Mouse (Mus musculus): Measurements from ENCODE around the gene Galnt7. TPM values are rescaled to one million over a fixed set of nuclear protein-coding genes. Genes with fewer than 3 reads are reported as not detected.

Gene Galnt7
- total RNA-seq (2021) = 1 to 10 TPM; 2.3 to 3.3 TPM
- long read RNA-seq, experiment 1, full-length matches to known transcripts = 1 of 1 reads
- long read RNA-seq, experiment 1, partial matches to known transcripts = 0 of 1 reads
- long read RNA-seq, experiment 1, other reads (novel, unspliced or antisense) = 0 of 1 reads
- long read RNA-seq, experiment 2, full-length matches to known transcripts = 1 of 1 reads
- long read RNA-seq, experiment 2, partial matches to known transcripts = 0 of 1 reads
- long read RNA-seq, experiment 2, other reads (novel, unspliced or antisense) = 0 of 1 reads

DNA sequence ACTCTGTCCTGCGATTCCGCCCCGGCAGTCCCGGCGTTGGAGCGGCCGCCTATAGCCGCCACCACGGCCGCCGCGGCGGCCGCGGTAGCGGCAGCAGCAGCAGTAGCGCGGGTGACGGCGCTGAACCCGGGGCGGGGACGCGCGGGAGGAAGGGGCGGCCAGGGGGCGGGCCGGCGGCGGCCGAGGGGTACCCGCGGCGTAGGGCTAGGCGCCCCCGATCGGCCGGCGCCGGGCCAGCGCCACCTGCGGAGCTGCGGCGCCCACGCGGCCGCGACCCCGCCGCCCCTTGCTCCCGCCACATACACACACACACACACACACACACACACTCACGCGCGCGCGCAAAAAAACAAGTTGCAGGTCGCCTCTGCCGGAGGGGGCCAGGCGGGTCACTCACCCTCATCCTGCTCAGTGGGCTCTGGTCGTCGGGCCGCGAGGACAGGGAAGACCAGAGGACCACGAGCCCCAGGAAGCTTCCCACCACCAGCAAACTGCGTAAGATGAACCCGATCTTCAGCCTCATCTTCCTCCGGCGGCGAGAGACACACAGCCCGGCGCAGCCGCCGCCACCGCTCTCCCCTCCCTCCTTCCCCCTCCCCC, at the start of gene Galnt7:
Galnt7 (minus strand) TSS at position 577 of the 600 bp plus-strand sequence.
- intact Hi-C loops (cut with DNase I) = loop anchor here (5.0 kb wide), 2 partner anchors 75 to 145 kb away; no protein-coding TSS in a partner anchor
- DNase-seq = peak; percentile 38 to 65

GRCm38 (mm10) chr8:57688633-57689032, 35.8 kb upstream of the Galnt7 start:
- no peak for DNase-seq
- intact Hi-C loops (cut with DNase I) = no loop called here

GRCm38 (mm10) chr8:57685803-57686202, 33.0 kb upstream of the Galnt7 start:
- no peak for DNase-seq
- intact Hi-C loops (cut with DNase I) = no loop called here

DNA sequence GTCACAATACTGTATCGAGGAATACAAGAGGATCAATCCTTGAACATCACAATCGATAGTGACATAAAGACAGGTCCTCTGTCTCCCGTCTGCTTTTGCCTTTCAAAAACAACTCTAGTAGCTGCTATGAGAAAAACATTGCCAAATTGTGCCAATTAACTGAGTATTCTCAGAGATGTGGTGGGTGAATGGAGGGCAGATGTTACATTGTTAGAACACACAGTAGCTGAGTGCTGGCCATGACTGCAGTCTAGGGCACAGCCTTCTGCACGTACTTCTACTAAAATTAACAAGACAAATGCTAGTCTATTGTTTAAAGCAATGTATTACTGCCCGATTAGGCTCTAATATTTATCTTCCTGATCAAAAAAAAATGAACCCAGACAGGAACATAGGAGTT, 27.2 kb upstream of the Galnt7 start:
- no peak for DNase-seq
- intact Hi-C loops (cut with DNase I) = no loop called here

- intact Hi-C loops (cut with DNase I) = no loop called here
- no peak for DNase-seq
These were observed 11.3 kb upstream of the Galnt7 start for GRCm38 (mm10) chr8:57664121-57664520.

- intact Hi-C loops (cut with DNase I) = no loop called here
- no peak for DNase-seq
These were observed 7.2 kb upstream of the Galnt7 start for GRCm38 (mm10) chr8:57660019-57660418.

DNA sequence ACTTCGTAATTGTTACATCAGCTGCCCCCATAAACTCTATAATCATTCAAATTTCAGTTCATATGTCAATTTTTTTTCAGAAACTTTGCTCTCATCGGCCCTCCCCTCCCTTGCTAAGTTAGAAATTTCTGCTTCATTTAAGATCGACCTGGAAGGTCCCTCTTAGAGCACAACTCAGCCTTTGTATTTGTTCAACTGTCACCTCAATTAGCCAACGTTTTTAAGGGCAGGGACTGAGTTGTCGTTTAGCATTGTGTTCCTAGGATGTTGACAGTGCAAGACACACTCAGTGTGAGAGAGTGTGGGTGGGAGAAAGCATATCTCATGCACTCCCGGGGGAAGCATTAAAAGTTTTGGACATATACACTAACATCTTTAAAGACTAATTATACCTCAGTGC, 3.6 kb upstream of the Galnt7 start:
- no peak for DNase-seq
- intact Hi-C loops (cut with DNase I) = no loop called here

- intact Hi-C loops (cut with DNase I) = loop anchor here (5.0 kb wide), 2 partner anchors 77 to 143 kb away; no protein-coding TSS in a partner anchor
- no peak for DNase-seq
These were observed 1.3 kb upstream of the Galnt7 start for GRCm38 (mm10) chr8:57654146-57654545.

- DNase-seq = no peak
- intact Hi-C loops (cut with DNase I) = loop anchor here (5.0 kb wide), 2 partner anchors 76 to 144 kb away; no protein-coding TSS in a partner anchor
These were observed 915 bp upstream of the Galnt7 start for GRCm38 (mm10) chr8:57653768-57654125.

DNA sequence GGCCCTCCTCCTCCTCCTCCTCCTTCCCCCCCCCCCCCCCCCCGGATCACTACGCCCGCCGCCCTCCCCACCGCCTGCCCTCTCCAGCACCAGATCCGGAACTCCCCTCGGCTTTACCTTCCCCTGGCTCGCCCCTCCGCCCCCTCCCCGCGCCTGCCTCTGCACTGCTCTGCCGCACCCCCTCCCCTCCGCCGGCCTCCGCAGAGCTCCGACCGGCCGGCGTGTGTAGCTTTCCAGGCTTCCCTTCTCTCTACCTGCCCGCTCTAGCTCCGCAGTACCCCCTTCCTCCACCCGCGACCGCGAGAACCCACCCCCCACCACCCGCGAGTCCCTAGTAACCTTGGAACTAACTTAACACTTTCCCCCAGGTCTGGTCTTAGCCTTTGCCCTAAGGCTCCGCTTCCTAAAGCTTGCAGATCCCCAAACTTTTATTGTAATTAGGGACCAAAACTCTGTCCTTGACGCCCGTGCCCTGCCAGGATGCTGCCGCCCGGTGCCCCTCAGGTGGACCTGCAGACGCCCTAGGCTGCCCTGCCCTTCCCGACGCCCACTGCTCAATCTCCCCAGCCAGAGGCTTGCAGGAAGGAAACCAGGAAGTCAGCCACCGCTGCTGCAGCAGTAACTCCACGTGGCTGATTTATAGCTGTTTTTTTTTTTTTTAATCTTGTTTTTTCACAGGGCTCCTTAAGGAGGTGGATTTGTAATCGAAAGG, 380 bp upstream of the Galnt7 start:
- peak in 1 of 2 experiments; percentile 28 for DNase-seq
- intact Hi-C loops (cut with DNase I) = loop anchor here (5.0 kb wide), 2 partner anchors 76 to 144 kb away; no protein-coding TSS in a partner anchor

DNA sequence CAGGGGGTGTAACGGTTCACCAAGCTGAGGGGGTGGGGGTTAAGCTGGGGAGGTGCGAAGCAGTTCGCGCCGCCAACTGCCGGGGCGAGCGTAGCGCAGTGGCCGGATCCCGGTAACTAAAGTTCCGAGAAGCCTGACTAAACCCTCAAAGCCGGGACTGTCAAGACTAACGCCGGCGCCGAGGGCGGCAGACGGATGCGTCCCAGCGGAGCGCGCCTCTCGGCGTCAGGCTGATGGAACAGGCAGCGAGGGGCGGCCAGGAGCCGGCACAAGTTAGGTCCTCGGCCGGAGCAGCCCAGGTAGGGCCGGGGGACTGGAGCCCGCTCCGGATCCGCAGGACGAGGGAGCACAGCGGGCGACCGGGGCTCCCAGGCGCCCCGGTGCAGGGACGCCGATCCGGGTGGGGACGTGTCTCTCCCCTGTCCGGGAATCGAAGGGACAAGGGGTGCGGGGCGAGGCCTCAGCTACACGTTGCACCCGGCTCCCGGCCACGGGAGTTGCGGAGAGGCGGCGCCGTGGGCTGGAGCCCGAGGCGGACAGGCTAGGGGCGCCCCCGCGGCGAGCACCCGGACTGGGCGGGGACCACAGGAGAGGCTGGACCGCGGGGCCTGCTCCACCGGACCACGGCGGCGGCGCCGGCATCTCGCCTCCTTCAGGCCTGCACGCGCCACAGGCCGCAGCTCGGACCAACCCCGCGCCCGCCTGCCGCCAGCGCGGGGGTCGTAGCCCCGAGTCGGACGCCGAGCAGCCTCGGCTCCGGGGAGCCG, 960 bp downstream of the Galnt7 start:
- DNase-seq = peak; percentile 68 to 69

DNA sequence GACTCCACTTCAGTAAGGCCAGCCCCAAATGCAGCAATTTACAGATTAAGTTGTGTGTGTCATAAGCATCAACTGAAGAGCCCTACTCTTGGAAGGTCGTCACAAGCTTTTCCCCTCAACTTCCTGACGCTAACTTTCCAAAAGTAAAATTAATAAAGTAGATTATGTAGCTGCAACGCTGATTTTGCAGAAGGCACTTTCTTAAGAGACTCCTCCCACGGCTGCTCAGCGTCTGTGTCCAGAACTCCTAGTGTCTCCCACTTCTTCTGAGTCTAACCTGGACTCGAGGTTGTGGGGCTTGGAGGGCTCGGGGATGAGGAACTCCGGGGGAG, 1.5 kb downstream of the Galnt7 start:
- DNase-seq = no peak
- intact Hi-C loops (cut with DNase I) = loop anchor here (5.0 kb wide), 2 partner anchors 74 to 146 kb away; no protein-coding TSS in a partner anchor

More for the DNA sequence above, 960 bp downstream of the Galnt7 start:
- intact Hi-C loops (cut with DNase I) = loop anchor here (5.0 kb wide), 2 partner anchors 75 to 145 kb away; no protein-coding TSS in a partner anchor

GRCm38 (mm10) chr8:57650216-57650615, 2.6 kb downstream of the Galnt7 start:
- DNase-seq = no peak
- intact Hi-C loops (cut with DNase I) = loop anchor here (5.0 kb wide), 2 partner anchors 73 to 147 kb away; no protein-coding TSS in a partner anchor

DNA sequence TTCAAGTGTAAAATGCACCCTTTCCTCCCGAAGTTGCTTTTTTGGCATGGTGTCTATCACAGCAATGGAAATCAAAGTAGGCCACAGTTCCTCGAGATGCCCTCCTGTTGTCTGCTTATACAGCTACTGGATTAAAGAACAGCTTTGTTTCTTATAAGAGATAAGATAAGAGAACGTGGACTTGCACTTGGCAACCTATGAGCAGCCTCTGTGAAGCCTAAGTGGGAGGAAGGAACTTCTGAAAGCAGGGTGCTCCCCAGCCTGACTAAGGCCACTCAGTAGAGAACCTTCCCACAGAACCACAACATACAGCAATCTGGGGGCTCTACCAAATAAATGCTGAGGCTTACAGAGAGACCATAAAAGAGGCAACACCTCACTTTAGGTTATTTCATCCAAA, 5.3 kb downstream of the Galnt7 start:
- DNase-seq = no peak
- intact Hi-C loops (cut with DNase I) = no loop called here

GRCm38 (mm10) chr8:57644281-57644680, 8.6 kb downstream of the Galnt7 start:
- intact Hi-C loops (cut with DNase I) = no loop called here
- DNase-seq = no peak

- DNase-seq = no peak
- intact Hi-C loops (cut with DNase I) = no loop called here
These were observed 10.1 kb downstream of the Galnt7 start for GRCm38 (mm10) chr8:57642722-57643121.

- no peak for DNase-seq
- intact Hi-C loops (cut with DNase I) = no loop called here
These were observed 13.9 kb downstream of the Galnt7 start for GRCm38 (mm10) chr8:57638925-57639324.

GRCm38 (mm10) chr8:57637599-57638280, 15.1 kb downstream of the Galnt7 start:
- intact Hi-C loops (cut with DNase I) = no loop called here
- no peak for DNase-seq

DNA sequence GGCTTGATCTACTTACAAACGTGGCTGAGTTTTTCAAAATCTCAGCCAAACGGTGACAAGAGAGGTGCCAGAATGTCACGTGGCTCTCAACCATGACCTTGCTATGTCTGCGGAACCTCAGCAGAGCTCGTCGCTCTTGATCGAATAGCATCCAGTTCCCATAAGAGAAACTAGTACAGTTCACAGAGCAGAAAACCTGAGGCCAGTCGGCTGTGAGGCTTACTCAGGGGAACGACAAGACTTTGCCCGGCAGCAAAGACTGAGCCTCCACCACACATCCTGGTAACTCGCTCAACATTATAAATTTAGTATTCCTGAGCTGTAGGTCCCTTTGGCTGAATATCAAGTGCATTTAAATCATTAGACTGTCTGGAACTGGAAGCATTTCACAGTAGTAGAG, 16.1 kb downstream of the Galnt7 start:
- no peak for DNase-seq
- intact Hi-C loops (cut with DNase I) = no loop called here

GRCm38 (mm10) chr8:57636281-57636680, 16.6 kb downstream of the Galnt7 start:
- intact Hi-C loops (cut with DNase I) = no loop called here

More at GRCm38 (mm10) chr8:57636281-57636680, 16.6 kb downstream of the Galnt7 start:
- DNase-seq = no peak
